ENCODE assay signal across 8 mouse cellular contexts in the genomic region with DNA sequence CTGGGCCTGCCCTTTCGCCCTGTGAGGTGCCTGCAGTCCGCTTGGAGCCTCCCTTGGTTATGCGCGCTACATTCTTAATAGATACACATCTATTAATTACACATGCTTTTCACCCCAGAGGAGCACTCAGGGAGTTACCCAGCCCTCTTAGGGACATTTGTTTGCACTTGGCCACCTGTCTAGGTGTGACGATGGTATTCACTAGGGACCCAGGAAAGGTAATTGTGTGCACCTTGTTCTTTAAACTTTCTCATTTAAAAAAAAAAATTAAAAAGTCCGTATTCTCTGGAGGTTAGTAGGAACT. TPM values are rescaled to one million over a fixed set of nuclear protein-coding genes. Genes with fewer than 3 reads are reported as not detected.
DNase-seq lines count a peak whose midpoint lies in the region; ATAC-seq and TF ChIP-seq lines count a peak whose summit lies in the region.

No protein-coding gene starts in this region.

- ATAC-seq in limb, embryonic 12.5 days (ENCODE audit: insufficient number of reproducible peaks, insufficient read depth, low FRiP score, low TSS enrichment, low read depth) = no peak
- ATAC-seq in stomach, postnatal 0 days (ENCODE audit: low FRiP score, low TSS enrichment) = no peak; the same call in 1 of the 2 replicates

- H3K9me3 ChIP-seq in limb, embryonic 12.5 days = no peaks in the 10 kb centered on the region
- no peaks in the 10 kb centered on the region for H3K9me3 ChIP-seq in stomach, postnatal 0 days (ENCODE audit: control insufficient read depth, low read length)

- H3K9ac ChIP-seq in limb, embryonic 12.5 days (replicated peaks) = peak overlapping the region; percentile 79
- H3K9ac ChIP-seq in stomach, postnatal 0 days (ENCODE audit: low read length) = peak overlapping the region; percentile 69

- H3K4me2 ChIP-seq in limb, embryonic 12.5 days = peak overlapping the region; percentile 89
- peak overlapping the region; percentile 95 for H3K4me2 ChIP-seq in stomach, postnatal 0 days (replicated peaks; ENCODE audit: low read depth)

- peaks cover 2% of the 10 kb centered on the region; the same call in 1 of the 2 replicates for H3K27me3 ChIP-seq in thymus, adult 2 months (ENCODE audit: control insufficient read depth, insufficient read depth, low read length)
- H3K27me3 ChIP-seq in limb, embryonic 12.5 days = peaks cover 45% of the 10 kb centered on the region
- no peaks in the 10 kb centered on the region for H3K27me3 ChIP-seq in stomach, postnatal 0 days (ENCODE audit: control insufficient read depth, insufficient read depth, low read length)

- no peak for TF ChIP-seq POLR2A in thymus, adult 2 months (IDR thresholded peaks at IDR 0.05; ENCODE audit: control insufficient read depth, extremely low read depth, insufficient read depth, low read length, poor library complexity)

- intact Hi-C loops in gastrocnemius, adult 2 months (cut with DNase I) = no loop called here

- WGBS in thymus, adult 2 months = 21% methylated on average over 6 of the region's 6 CpGs
- WGBS in limb, embryonic 12.5 days = 2% methylated on average over 6 of the region's 6 CpGs
- WGBS in stomach, postnatal 0 days = 5% methylated on average over 6 of the region's 6 CpGs

- TF ChIP-seq CTCF in gastrocnemius, adult 2 months (IDR thresholded peaks at IDR 0.05) = no peak
- no peak for TF ChIP-seq CTCF in thymus, adult 2 months (IDR thresholded peaks at IDR 0.05; ENCODE audit: borderline replicate concordance, control insufficient read depth, extremely low read depth, insufficient read depth, low read length, poor library complexity)
- no peak for TF ChIP-seq CTCF in stomach, postnatal 0 days (IDR thresholded peaks at IDR 0.05; ENCODE audit: low read depth)

- H3K27ac ChIP-seq in gastrocnemius, adult 2 months = peak overlapping the region; percentile 72
- no peak overlapping the region for H3K27ac ChIP-seq in thymus, adult 2 months (ENCODE audit: control insufficient read depth, insufficient read depth, low read length)
- H3K27ac ChIP-seq in limb, embryonic 12.5 days = peak overlapping the region; percentile 12; the same call in 1 of the 2 replicates
- no peak overlapping the region for H3K27ac ChIP-seq in stomach, postnatal 0 days (replicated peaks)

- TF ChIP-seq EP300 in stomach, postnatal 0 days (optimal IDR thresholded peaks at IDR 0.05) = no peak

- H3K36me3 ChIP-seq in thymus, adult 2 months (ENCODE audit: control insufficient read depth, insufficient read depth, low read length) = no peaks in the 10 kb centered on the region
- no peaks in the 10 kb centered on the region for H3K36me3 ChIP-seq in limb, embryonic 12.5 days
- H3K36me3 ChIP-seq in stomach, postnatal 0 days (ENCODE audit: control insufficient read depth, insufficient read depth, low read length) = no peaks in the 10 kb centered on the region

- peak overlapping the region; percentile 89 for H3K4me3 ChIP-seq in gastrocnemius, adult 2 months
- H3K4me3 ChIP-seq in thymus, adult 2 months (ENCODE audit: control insufficient read depth, insufficient read depth, low read length) = peak overlapping the region; percentile 57
- H3K4me3 ChIP-seq in limb, embryonic 12.5 days (replicated peaks) = peak overlapping the region; percentile 81
- H3K4me3 ChIP-seq in stomach, postnatal 0 days (ENCODE audit: low read depth, low read length) = peak overlapping the region; percentile 75

- DNase-seq in gastrocnemius, adult 2 months = no peak
- no peak for DNase-seq in gastrocnemius, adult 8-10 months (ENCODE audit: low spot score in 2 of 2)
- DNase-seq in thymus, adult 2 months = no peak
- no peak for DNase-seq in thymus, postnatal 10 days (ENCODE audit: low spot score in 2 of 2)
- no peak for DNase-seq in stomach, postnatal 0 days (ENCODE audit: low spot score)
- no peak for DNase-seq in urinary bladder, postnatal 4 days (ENCODE audit: low spot score in 2 of 2)
- no peak for DNase-seq in yolk sac, embryonic 10.5 days (ENCODE audit: low spot score)

- H3K4me1 ChIP-seq in thymus, adult 2 months (replicated peaks; ENCODE audit: control insufficient read depth, insufficient read depth, low read length) = peaks cover 2% of the 10 kb centered on the region; the same call in 1 of the 2 replicates
- H3K4me1 ChIP-seq in limb, embryonic 12.5 days (replicated peaks) = peaks cover 15% of the 10 kb centered on the region
- H3K4me1 ChIP-seq in stomach, postnatal 0 days (replicated peaks; ENCODE audit: control insufficient read depth, insufficient read depth) = no peaks in the 10 kb centered on the region

RNA-seq across cellular contexts. Expression of gene Jazf1, which starts 0.4 kb away (rescaled TPM):
- total RNA-seq in gastrocnemius, adult 2 months (2021) = 1 to 10 TPM in 1 of 2 experiments, under 1 TPM in 1; 0.43 to 1.1 TPM
- total RNA-seq in gastrocnemius, adult 8-10 months (2022) = under 1 TPM; 0.17 to 0.68 (median 0.29) TPM
- polyA plus RNA-seq in thymus, adult 2 months (2012; rRNA removed) = 1.3 and 1.4 TPM in 2 replicates
- polyA plus RNA-seq in limb, embryonic 12.5 days (2016; fragmentation: Nextera tagmentation; extraction: Ambion mirVana) = 12.8 and 15.0 TPM in 2 replicates
- 5.1 and 5.8 TPM in 2 replicates for polyA plus RNA-seq in stomach, postnatal 0 days (2015; fragmentation: Nextera tagmentation; extraction: Ambion mirVana)

Comparison
In these comparisons a context has a peak if more than half of its experiments do, and no peak if none do; other contexts are left out.
1. H3K27ac ChIP-seq: peak in gastrocnemius, adult 2 months (single experiment) and limb, embryonic 12.5 days (single experiment); none in thymus, adult 2 months (single experiment) and stomach, postnatal 0 days (single experiment).
2. Peak in every context shown above with its lines, with median percentiles within 50 percentile points of each other: H3K4me3 ChIP-seq.